Mouse (Mus musculus): ENCODE data around the gene Rela.

- TF ChIP-seq CTCF (conservative IDR thresholded peaks at IDR 0.05; ENCODE audit: low read length) = no peak
- TF ChIP-seq POU5F1 (IDR thresholded peaks at IDR 0.05; ENCODE audit: borderline replicate concordance, low read length) = no peak
- no peak for TF ChIP-seq NANOG (IDR thresholded peaks at IDR 0.05; ENCODE audit: borderline replicate concordance, low read length)
Observed at GRCm38 (mm10) chr19:5609547-5610404, 27.5 kb upstream of the Rela start, which contains the start of gene Kat5.

Data from E14TG2a.4 (cell line).